Mouse (Mus musculus): ENCODE results near the gene Kif17.

Gene Kif17

GRCm38 (mm10) chr4:138261843-138262681 lies 11.8 kb downstream of the Kif17 start:
- peak; percentile 93 for DNase-seq (ENCODE audit: low spot score)

- DNase-seq (ENCODE audit: low spot score): no peak
Observed at GRCm38 (mm10) chr4:138267869-138268268, 17.6 kb downstream of the Kif17 start.

- DNase-seq (ENCODE audit: low spot score): no peak
Observed at GRCm38 (mm10) chr4:138272011-138272997, 22.1 kb downstream of the Kif17 start.

- no peak for DNase-seq (ENCODE audit: low spot score)
Observed at GRCm38 (mm10) chr4:138278346-138278745, 28.1 kb downstream of the Kif17 start.

DNA sequence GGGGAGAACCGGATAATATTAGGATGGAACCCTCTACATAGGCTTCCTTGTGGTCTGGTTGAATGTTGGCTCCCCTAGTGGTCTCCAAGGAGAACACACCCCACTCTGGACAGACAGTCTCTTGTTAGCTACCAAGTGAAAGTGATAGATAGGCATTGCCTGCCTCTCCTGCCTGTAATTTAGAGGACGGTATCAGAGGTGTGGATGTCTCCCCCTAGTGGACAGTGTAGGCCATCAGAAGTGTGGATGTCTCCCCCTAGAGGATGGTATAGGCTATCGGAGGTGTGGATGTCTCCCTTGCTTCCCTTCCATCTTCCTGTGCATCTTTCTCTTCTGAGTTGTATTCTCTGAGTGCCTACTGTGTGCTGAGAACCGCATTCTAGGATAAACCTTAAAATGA lies 32.6 kb downstream of the Kif17 start:
- DNase-seq (ENCODE audit: low spot score): peak; percentile 91

DNA sequence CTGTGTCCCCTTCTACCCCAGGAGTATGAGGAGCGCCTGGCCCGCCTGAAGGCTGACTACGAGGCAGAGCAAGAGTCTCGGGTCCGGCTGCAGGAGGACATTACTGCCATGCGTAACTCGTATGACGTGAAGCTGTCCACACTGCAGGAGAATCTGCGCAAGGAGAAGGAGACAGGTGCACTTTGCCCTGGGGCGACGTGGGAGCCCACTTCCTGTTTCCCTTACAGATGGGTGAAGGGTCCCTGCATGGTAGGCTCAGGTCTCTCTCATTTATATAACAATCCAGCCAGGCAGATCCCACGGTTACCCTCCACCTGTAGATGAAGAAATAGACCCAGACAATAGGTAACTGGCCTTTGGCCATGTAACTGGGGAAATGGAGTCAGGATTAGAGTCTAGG lies 36.2 kb downstream of the Kif17 start:
- DNase-seq (ENCODE audit: low spot score): no peak

- no peak for DNase-seq (ENCODE audit: low spot score)
Observed at GRCm38 (mm10) chr4:138288691-138289090, 38.5 kb downstream of the Kif17 start.

GRCm38 (mm10) chr4:138292028-138292427 lies 41.8 kb downstream of the Kif17 start:
- no peak for DNase-seq (ENCODE audit: low spot score)

DNA sequence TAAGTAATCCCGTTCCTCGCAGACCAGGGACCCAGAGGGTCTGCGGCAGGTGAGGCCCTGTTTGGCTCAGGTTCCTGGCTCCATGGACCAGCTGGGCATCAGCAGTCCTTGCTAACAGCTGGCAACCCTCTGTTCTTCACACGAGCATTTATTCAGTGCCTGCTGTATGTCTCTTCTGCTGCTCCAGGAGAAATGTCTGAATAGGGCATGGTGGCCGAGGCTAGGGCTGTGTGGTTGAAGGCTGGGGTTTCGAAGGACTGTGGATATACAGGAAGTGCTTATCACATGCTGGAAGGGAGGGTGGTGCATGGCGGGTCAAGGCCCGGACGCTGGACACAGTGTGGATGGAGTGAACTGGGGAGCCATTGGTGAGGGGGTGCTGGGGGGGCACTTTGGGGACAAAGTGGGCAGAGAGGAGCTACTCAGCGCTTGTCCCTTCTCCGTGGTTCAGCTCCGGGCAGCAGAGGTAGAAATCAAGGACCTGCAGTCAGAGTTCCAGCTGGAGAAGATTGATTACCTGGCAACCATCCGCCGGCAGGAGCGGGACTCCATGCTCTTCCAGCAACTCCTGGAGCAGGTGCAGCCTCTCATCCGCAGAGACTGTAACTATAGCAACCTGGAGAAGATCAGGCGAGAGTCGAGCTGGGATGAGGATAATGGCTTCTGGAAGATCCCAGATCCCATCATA lies 43.2 kb downstream of the Kif17 start:
- no peak for DNase-seq (ENCODE audit: low spot score)

DNA sequence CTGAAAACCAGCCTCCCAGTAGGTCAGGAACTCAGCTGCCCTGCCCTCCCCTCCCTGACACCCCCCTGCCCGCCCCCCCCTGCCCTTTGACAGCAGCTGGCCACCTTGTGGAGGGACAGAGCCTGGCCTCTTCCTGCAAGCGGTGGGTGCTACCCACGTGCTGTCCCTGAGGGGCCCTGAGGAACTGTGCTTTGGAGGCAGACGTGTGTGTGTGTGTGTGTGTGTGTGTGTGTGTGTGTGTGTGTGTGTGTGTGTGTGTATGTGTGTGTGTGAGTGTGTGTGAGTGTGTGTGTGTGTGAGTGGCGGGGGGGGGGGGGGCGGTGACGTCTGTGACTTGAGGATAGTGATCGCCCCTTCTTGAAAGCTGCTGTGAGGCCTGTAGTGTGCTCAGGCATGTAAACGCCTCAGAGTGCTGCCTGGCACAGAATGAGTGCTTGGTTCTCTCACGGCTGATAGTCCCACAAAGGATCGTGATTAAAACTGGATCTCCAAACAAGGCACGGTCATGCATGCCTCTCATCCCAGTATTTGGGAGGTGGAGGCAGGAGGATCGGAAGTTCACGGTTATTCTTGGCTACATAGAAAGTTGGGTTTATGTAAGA lies 43.8 kb downstream of the Kif17 start:
- no peak for DNase-seq (ENCODE audit: low spot score)

DNA sequence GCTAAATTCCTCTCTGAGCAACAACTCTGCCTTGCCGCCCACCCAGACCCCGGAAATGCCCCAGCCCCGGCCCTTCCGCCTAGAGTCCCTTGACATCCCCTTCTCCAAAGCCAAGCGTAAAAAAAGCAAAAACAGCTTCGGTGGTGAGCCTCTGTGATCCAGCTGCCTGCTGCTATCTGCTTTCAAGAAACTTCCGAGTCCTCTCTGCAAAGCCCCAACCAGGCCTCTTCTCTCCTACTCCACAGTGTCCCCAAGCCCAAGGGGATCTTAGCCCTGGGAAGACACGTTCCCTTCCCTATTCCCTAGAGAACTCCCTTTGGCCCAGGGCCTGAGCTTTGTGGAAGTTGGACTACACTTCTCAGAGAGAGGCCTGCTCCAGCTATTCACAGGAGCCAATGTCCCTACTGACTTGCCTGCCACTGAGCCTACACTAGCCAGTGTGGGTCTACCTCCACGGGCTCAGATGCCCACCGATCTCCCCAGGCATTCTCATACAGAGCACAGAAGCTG lies 51.1 kb downstream of the Kif17 start:
- DNase-seq (ENCODE audit: low spot score): no peak

DNA sequence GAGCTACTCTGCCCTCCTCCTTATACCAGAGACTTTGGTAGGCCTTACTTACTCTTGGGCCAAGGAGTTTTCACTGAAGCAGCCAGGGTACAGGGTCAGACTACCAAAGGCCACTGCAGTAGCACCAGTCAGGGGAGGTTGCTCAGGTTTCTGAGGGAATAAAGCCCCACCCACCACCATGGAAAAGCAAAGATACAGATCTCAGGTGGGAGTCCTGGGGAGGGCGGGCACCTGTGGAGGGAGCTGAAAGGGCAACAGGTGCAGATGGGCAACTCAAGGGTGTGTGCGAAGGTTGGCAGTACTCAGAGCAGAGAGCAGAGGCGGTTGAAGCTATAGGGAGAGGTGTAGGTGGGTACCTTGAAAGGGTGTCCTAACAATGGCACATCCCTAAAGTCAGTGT lies 52.8 kb downstream of the Kif17 start:
- no peak for DNase-seq (ENCODE audit: low spot score)

DNA sequence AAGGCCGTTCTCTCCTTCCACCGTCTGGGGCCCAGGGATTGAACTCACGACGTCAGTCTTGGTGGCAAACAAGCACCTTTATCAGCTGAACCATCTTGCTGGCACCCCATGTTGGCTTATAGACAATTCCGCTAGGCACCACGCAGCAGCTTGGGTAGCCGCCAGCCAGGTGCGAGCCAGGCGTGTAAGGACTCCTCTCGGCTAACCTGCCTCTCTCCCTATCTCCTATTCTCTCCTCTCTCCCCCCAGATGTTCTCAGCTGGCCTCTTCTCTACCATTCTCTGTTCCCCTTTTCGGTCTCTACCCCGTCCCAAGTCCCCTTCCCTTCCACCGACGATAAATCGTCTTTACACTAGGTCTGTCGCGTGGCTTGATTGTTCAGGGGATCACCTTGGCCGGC lies 53.5 kb downstream of the Kif17 start:
- no peak for DNase-seq (ENCODE audit: low spot score)

GRCm38 (mm10) chr4:138304340-138305104 lies 54.3 kb downstream of the Kif17 start, which contains the start of gene Ddost:
Gene Ddost, plus strand, starts transcription at chr4:138304730.
- peak; percentile 98 for DNase-seq (ENCODE audit: low spot score)

DNA sequence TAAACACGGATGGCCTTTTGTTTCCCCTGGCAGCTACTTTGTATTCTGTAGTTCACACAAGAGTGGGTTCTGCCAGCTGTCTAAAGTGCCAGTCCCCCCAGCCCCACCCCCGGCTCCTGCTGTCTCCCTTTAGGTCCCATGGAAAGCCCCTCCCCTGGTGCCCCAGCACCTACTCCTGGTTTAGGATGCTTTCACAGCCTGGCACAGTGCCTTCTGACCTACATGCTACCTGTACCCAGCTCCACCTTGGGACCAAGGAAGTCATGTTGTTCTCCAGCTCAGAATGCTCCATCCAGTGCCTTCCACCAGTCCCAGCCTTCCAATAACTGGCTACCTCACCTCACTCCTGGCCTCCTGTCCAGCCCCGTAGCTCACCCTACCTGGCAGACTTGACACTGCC lies 56.8 kb downstream of the Kif17 start:
- DNase-seq (ENCODE audit: low spot score): no peak

- no peak for DNase-seq (ENCODE audit: low spot score)
Observed at GRCm38 (mm10) chr4:138307739-138308138, 57.5 kb downstream of the Kif17 start.

GRCm38 (mm10) chr4:138310311-138310910 lies 60.2 kb downstream of the Kif17 start:
- DNase-seq (ENCODE audit: low spot score): no peak

- DNase-seq (ENCODE audit: low spot score): peak; percentile 23
Observed at GRCm38 (mm10) chr4:138311595-138311994, 61.4 kb downstream of the Kif17 start.

DNA sequence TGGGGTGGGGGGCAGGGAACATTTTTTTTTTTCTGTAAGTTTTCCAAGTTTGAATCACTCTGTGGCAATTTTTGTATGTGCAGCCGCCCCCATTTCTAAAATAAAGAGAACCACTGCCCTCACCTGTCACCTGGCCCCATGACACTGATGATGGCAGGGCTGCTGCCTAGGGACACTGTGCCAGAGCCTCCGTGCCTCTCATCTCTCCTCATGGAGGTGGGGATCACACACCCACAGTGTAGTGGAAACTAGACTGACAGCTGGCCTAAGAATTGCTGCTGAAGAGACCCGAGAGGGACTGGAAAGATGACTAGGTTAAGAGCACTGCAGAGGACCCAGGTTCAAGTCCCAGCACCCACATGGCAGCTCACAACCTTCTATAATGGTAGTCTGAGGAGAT lies 61.9 kb downstream of the Kif17 start:
- DNase-seq (ENCODE audit: low spot score): no peak

DNA sequence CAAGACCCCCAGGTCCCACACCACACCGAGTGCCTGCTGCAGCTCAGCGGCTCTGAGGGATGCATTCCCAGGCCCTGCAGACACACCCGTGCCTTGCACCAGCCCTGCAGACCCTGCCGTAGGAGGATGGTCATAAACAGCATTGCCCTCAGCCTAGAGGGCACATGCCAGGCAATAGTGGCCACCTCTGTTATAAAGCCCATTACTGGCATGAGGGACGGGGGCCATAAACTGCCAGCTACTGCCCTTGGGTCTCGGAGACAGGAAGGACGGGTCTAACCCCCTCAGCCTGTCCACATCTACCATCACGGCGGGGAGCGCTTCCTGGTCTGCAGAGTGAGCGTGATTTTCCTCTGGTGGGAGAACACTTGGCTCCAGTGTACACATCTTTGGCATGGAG lies 62.8 kb downstream of the Kif17 start:
- DNase-seq (ENCODE audit: low spot score): no peak

Measured in embryo, embryonic 10 days (tissue).